Mouse (Mus musculus): ENCODE results near the gene C1qtnf1. TPM values are rescaled to one million over a fixed set of nuclear protein-coding genes. Genes with fewer than 3 reads are reported as not detected.

C1qtnf1 gene
- polyA plus RNA-seq, 1 experiment = not detected

DNA sequence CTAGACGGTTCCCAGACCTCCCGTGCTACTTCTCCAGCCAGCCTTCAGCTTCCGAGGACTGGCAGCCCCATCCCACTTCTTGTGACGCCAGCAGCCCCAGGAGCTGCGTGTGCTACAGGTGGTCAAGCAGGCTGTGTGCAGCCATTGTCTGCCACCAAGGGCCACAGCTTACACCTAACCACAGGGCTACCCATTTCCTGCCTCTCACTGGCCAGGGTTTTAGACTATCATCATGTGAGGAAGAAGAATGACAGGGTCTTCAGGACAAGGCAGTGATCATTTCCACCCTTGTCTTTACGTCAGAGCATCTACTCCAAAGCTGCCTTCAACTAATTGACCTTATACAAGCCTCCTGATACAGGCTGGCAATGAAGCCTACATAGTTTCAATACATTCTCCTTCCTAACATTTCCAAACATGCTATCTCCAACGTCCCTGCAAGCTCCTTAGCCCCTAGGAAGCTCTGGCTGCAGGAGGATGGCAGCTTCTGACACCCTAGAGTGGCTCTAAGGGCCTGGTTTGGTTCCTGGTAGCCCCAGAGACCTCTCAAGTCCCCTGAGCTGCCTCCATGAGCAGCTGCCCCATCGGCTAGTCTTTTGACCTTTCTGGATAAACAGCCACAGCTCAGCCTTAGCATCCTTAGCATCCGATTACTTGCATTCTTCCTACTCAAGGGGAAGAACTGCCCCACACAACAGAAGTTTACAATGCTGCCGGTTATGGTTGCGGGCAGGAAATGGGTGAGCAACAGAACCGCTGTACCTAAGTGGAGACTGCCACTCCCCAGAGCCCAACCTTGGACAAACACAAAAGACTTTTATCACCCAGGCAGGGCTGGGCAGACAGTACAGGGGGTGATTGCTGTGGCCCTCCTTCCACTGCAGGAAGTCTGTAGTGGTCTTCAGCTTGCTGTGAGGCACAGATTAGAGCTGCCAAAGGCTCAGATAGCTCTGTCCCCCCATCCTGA lies 18.6 kb upstream of the C1qtnf1 start:
- H3K36me3 ChIP-seq (replicated peaks; ENCODE audit: low read length) = peaks cover 99% of the 10 kb centered on the region
- TF ChIP-seq GATA1 (IDR thresholded peaks at IDR 0.05; ENCODE audit: borderline replicate concordance, low read length) (no peak), FLI1 (IDR thresholded peaks at IDR 0.05; ENCODE audit: low read length) (no peak)
- H3K4me1 ChIP-seq = peaks cover 84% of the 10 kb centered on the region

DNA sequence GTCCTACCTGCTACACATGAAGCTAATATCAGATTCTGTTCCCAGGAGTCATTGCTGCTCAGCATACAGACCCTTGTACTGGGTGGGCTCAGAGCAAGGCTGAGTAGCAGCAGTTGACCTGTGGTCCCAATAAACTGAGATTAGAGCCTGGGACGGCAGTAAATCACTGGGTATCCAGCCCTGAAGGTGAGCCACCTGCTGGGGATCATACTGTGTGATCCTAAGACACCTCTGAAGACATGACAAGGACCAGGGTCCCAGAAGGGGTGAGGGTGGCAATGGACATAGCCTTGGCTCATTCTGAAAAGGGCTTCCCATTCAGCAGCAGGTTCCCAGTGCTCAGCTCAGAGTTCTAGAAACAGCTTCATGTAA lies 17.9 kb upstream of the C1qtnf1 start:
- TF ChIP-seq GATA1 (IDR thresholded peaks at IDR 0.05; ENCODE audit: borderline replicate concordance, low read length) (no peak), FLI1 (IDR thresholded peaks at IDR 0.05; ENCODE audit: low read length) (no peak)
- peaks cover 100% of the 10 kb centered on the region for H3K36me3 ChIP-seq (replicated peaks; ENCODE audit: low read length)
- peaks cover 82% of the 10 kb centered on the region for H3K4me1 ChIP-seq

More for the DNA sequence above, 18.6 kb upstream of the C1qtnf1 start:
- no peaks in the 10 kb centered on the region for H3K9me3 ChIP-seq
- H3K4me3 ChIP-seq (replicated peaks) = no peak overlapping the region
- H3K27me3 ChIP-seq (replicated peaks) = no peaks in the 10 kb centered on the region

DNA sequence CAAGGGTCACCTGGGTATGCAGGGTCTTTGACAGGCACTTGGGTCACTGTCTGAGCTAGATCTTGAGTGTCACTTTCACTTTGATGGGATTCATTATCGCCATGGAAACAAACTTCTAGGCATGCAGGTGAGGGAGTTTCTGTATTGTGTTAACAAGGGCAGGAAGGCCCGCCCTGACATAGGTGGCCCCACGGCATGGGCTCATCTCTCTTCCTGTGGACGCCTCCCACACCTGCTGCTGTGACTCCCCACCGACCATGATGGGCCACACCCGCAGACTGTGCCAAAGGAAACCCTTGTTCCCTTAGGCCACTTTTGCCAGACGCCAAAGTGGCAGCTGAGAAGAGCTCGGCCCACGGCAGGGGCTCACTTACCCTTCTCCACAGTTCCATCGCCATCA lies 17.5 kb upstream of the C1qtnf1 start:
- H3K36me3 ChIP-seq (replicated peaks; ENCODE audit: low read length) = peaks cover 100% of the 10 kb centered on the region
- no peak for TF ChIP-seq FLI1 (IDR thresholded peaks at IDR 0.05; ENCODE audit: low read length)
- no peak for TF ChIP-seq GATA1 (IDR thresholded peaks at IDR 0.05; ENCODE audit: borderline replicate concordance, low read length)

More for the DNA sequence above, 17.9 kb upstream of the C1qtnf1 start:
- Histone ChIP-seq H3K4me3 (replicated peaks) (no peak overlapping the region), H3K9me3 (no peaks in the 10 kb centered on the region), H3K27me3 (replicated peaks) (no peaks in the 10 kb centered on the region)

DNA sequence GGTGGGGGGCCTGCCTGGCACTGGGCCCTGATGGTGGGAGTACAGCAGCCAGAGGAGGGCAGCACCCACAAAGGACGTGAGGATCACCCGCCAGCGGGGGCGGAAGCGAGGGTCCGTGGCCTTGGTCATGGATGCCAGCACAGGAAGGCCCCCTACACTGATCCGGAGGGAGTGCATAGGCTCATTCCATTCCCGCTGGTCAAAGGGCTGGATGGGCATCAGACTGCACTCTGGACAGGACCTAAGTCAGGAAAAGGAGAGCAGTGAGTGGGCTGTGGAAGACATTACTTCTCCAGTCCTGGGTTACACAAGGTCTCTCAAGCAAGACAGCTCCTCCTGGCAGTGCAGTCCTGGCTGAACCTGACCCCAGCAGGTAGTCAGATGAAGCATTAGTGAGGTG lies 16.7 kb upstream of the C1qtnf1 start:
- TF ChIP-seq GATA1 (IDR thresholded peaks at IDR 0.05; ENCODE audit: borderline replicate concordance, low read length) = no peak
- TF ChIP-seq FLI1 (IDR thresholded peaks at IDR 0.05; ENCODE audit: low read length) = no peak
- H3K9me3 ChIP-seq = no peaks in the 10 kb centered on the region
- H3K27me3 ChIP-seq (replicated peaks) = no peaks in the 10 kb centered on the region
- no peak overlapping the region for H3K4me3 ChIP-seq (replicated peaks)
- peaks cover 100% of the 10 kb centered on the region for H3K36me3 ChIP-seq (replicated peaks; ENCODE audit: low read length)
- peaks cover 89% of the 10 kb centered on the region for H3K4me1 ChIP-seq

More for the DNA sequence above, 17.5 kb upstream of the C1qtnf1 start:
- H3K4me3 ChIP-seq (replicated peaks) = no peak overlapping the region
- H3K9me3 ChIP-seq = no peaks in the 10 kb centered on the region
- no peaks in the 10 kb centered on the region for H3K27me3 ChIP-seq (replicated peaks)
- H3K4me1 ChIP-seq = peaks cover 85% of the 10 kb centered on the region

DNA sequence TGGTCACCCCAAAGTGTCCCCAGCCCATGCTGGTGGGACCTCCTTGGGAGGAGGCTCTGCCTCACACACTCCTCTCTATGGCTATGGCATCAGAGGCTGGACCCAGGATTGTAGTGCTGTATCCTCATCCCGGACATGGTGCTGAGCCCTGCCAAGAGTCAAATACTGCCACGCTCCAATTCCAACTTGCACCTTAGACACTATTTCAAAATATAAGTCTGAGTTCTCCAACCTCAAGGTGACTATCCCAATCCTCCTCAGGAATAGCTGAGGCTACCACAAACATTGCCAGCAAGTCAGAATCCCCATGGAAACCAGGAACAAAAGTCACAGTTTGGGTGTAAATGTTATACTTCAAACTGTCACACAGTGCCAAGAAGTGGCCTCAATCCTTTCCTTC lies 15.4 kb upstream of the C1qtnf1 start:
- Histone ChIP-seq H3K9me3 (no peaks in the 10 kb centered on the region), H3K4me1 (peaks cover 97% of the 10 kb centered on the region), H3K36me3 (replicated peaks; ENCODE audit: low read length) (peaks cover 99% of the 10 kb centered on the region), H3K27me3 (replicated peaks) (no peaks in the 10 kb centered on the region), H3K4me3 (replicated peaks) (no peak overlapping the region)
- TF ChIP-seq FLI1 (IDR thresholded peaks at IDR 0.05; ENCODE audit: low read length) (no peak), GATA1 (IDR thresholded peaks at IDR 0.05; ENCODE audit: borderline replicate concordance, low read length) (no peak)

DNA sequence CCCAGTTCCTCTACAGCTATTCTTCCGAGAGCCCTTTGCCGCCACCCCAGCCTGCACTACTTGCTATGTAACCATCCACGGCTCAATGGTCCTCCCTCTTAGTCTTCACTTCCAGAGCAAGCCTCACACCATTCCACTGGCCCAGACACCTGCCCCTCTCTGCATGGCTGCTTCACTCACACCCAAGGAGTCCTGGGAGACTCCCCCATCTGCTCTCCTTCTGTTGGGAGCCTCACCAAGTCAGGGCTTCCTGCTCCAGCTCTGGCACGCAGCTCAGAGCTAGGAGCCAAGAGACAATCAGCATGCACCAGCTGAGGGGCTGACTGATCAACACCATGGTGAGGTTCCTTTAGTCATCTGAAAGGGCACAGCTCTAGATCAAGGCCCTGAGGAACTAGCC lies 14.9 kb upstream of the C1qtnf1 start:
- Histone ChIP-seq H3K27me3 (replicated peaks) (no peaks in the 10 kb centered on the region), H3K4me1 (peaks cover 97% of the 10 kb centered on the region), H3K36me3 (replicated peaks; ENCODE audit: low read length) (peaks cover 97% of the 10 kb centered on the region), H3K4me3 (replicated peaks) (peak overlapping the region; percentile 24), H3K9me3 (no peaks in the 10 kb centered on the region)
- TF ChIP-seq FLI1 (IDR thresholded peaks at IDR 0.05; ENCODE audit: low read length) (no peak), GATA1 (IDR thresholded peaks at IDR 0.05; ENCODE audit: borderline replicate concordance, low read length) (no peak)

DNA sequence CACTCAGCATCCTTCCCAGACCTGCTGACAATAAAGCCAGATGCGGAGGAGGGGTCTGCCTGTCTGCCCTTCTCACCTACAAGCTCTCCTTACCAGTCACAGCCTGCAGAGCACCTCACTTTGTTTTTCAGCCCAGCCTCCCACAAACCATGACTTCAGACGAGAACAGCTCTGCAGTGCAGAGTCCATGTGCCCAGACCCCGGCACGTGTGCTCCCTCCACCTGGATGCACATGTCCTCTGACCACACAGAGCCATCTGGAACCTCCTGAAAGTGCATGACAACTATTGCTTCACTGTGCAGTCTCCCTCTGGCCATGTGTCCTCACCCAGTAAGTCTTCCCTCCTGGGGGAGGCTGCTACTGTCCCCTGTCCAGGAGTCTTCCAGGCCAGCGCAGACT lies 13.7 kb upstream of the C1qtnf1 start:
- no peaks in the 10 kb centered on the region for H3K9me3 ChIP-seq
- no peaks in the 10 kb centered on the region for H3K27me3 ChIP-seq (replicated peaks)
- H3K36me3 ChIP-seq (replicated peaks; ENCODE audit: low read length) = peaks cover 85% of the 10 kb centered on the region
- no peak overlapping the region for H3K4me3 ChIP-seq (replicated peaks)
- TF ChIP-seq GATA1 (IDR thresholded peaks at IDR 0.05; ENCODE audit: borderline replicate concordance, low read length) = no peak
- TF ChIP-seq FLI1 (IDR thresholded peaks at IDR 0.05; ENCODE audit: low read length) = no peak
- peaks cover 91% of the 10 kb centered on the region for H3K4me1 ChIP-seq

DNA sequence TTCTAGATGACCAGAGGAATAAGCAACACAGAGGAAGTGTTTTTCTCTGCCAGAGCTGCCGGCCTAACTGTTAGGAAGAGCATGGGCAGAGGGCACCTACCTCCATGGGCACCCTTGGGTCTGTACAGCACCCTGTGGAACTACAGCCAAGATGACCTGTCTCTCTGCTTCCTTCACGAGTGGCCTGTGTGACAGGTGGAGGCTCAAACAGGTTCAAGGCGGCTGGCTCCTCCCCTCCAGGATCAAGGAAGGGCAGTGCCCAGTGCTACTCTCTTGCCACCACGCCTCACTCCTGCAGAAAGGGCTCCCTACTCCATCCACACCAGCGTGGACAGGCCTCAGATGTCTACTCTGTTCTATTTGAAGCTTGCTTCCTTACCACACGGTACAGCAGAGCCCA lies 12.4 kb upstream of the C1qtnf1 start:
- Histone ChIP-seq H3K9me3 (no peaks in the 10 kb centered on the region), H3K4me1 (peaks cover 85% of the 10 kb centered on the region), H3K36me3 (replicated peaks; ENCODE audit: low read length) (peaks cover 71% of the 10 kb centered on the region), H3K4me3 (replicated peaks) (no peak overlapping the region), H3K27me3 (replicated peaks) (no peaks in the 10 kb centered on the region)
- TF ChIP-seq FLI1 (IDR thresholded peaks at IDR 0.05; ENCODE audit: low read length) = no peak

DNA sequence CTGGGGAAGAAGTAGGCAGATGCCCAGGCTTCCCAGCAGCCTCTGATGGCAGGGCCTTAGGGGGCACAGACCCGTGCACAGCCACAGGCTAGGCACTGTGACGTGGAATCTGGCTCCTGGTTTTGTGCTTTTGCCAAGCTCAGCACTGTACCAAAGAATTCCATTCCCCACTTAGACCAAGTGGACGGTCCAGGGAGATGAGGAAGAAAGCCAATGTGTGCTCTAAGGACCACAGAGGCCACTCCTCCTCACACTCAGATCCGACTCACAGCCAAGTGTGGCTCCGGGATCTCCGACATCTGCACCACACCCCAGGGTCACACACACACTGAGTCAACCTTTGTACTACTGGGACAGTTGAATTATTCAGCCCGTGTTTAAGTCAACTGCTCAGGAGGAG lies 12.0 kb upstream of the C1qtnf1 start:
- Histone ChIP-seq H3K9me3 (no peaks in the 10 kb centered on the region), H3K27me3 (replicated peaks) (no peaks in the 10 kb centered on the region), H3K4me3 (replicated peaks) (no peak overlapping the region), H3K36me3 (replicated peaks; ENCODE audit: low read length) (peaks cover 67% of the 10 kb centered on the region), H3K4me1 (peaks cover 83% of the 10 kb centered on the region)
- TF ChIP-seq FLI1 (IDR thresholded peaks at IDR 0.05; ENCODE audit: low read length) = no peak
- TF ChIP-seq GATA1 (IDR thresholded peaks at IDR 0.05; ENCODE audit: borderline replicate concordance, low read length) = no peak

DNA sequence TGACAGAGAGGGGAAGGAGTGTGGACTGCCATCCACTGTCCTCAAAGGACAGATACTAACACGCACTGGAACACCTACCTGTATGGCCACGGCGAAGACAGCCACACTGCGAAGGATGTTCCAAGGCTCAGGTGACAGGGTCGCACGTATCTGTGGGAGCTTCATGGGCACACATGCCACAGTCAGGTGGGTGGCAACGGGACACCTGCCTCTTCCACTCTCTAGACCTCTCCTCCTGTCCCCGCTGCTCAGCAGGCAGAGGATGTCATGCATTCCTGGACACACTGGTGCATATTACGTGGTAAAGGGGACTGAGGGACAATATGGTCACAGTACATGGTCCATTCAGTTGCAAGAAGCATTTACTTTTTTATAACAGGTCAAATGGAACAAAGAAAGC lies 10.5 kb upstream of the C1qtnf1 start:
- Histone ChIP-seq H3K4me1 (peaks cover 68% of the 10 kb centered on the region), H3K9me3 (no peaks in the 10 kb centered on the region), H3K4me3 (replicated peaks) (peak overlapping the region; percentile 99), H3K36me3 (replicated peaks; ENCODE audit: low read length) (peaks cover 53% of the 10 kb centered on the region), H3K27me3 (replicated peaks) (no peaks in the 10 kb centered on the region)
- TF ChIP-seq GATA1 (IDR thresholded peaks at IDR 0.05; ENCODE audit: borderline replicate concordance, low read length) = no peak
- TF ChIP-seq FLI1 (IDR thresholded peaks at IDR 0.05; ENCODE audit: low read length) = no peak
